Mouse (Mus musculus) cerebellum, adult 2 months (tissue): ENCODE results near the gene Dlat. TPM values are rescaled to one million over a fixed set of nuclear protein-coding genes. Genes with fewer than 3 reads are reported as not detected.

Experiments used
- DNase-seq, 2 experiments: peaks; one replicate each; pipeline ENCODE4 v3.0.0; 2021
- H3K27ac ChIP-seq: fragments of 200-500 bp; 2 replicates; pipeline ENCODE4 v1.5.1; 2012; ENCODE audit warnings: low read length, control low read depth, inconsistent platforms; ENCODE audit not compliant: insufficient read depth
- H3K27me3 ChIP-seq: fragments of 200-500 bp; 2 replicates; pipeline ENCODE4 v1.6.1; 2012; ENCODE audit warnings: inconsistent platforms, mild to moderate bottlenecking, low read length, moderate library complexity; ENCODE audit not compliant: control insufficient read depth, insufficient read depth
- H3K4me1 ChIP-seq: fragments of 200-500 bp; 2 replicates; pipeline ENCODE4 v1.6.1; 2011; ENCODE audit warnings: low read length; ENCODE audit not compliant: control insufficient read depth, insufficient read depth
- H3K4me3 ChIP-seq: fragments of 200-500 bp; replicated peaks from 2 replicates; pipeline ENCODE3; 2011; ENCODE audit warnings: mild to moderate bottlenecking, low read depth, low read length, control low read depth; ENCODE audit not compliant: insufficient read depth
- CTCF ChIP-seq: fragments of 200-500 bp; IDR thresholded peaks from 2 replicates; pipeline ENCODE4 v1.5.1; 2011; ENCODE audit warnings: low read depth, mild to moderate bottlenecking, control low read depth, low read length, moderate library complexity, borderline replicate concordance; ENCODE audit not compliant: insufficient read depth
- POLR2A ChIP-seq: fragments of 200-500 bp; IDR thresholded peaks from 2 replicates; pipeline ENCODE4 v1.6.1; 2011; ENCODE audit warnings: low read length, control low read depth, borderline replicate concordance; ENCODE audit not compliant: insufficient read depth
- WGBS: fragments of 180-500 bp; shearing (Covaris S2); methylation state at CpG from one replicate; pipeline ENCODE4 v1.1.7; 2018; 5-methylcytosine and 5-hydroxymethylcytosine counted together
- polyA plus RNA-seq: library from polyadenylated mRNA; depleted of rRNA; stranded (reverse); fragments of >200 nt; gene quantifications from 2 replicates; pipeline ENCODE4 v1.2.3, GENCODE M21; 2012

The Dlat gene
- polyA plus RNA-seq, 1 experiment, result 82.3 TPM

GRCm38 (mm10) chr9:50670690-50671089 lies 11.1 kb upstream of the Dlat start:
- no peak overlapping the region for H3K4me3 ChIP-seq
- WGBS, result 28% methylated on average over 5 of the region's 5 CpGs
- TF ChIP-seq POLR2A (no peak), CTCF (peak; percentile 57; the same call in 1 of the 2 replicates)
- peak; percentile 36 to 39 for DNase-seq
- H3K27me3 ChIP-seq, result no peaks in the 10 kb centered on the region
- no peak overlapping the region for H3K27ac ChIP-seq
- no peaks in the 10 kb centered on the region for H3K4me1 ChIP-seq

- no peak for TF ChIP-seq POLR2A
- TF ChIP-seq CTCF, result no peak
- Histone ChIP-seq H3K4me1 (no peaks in the 10 kb centered on the region), H3K27me3 (no peaks in the 10 kb centered on the region), H3K4me3 (no peak overlapping the region), H3K27ac (no peak overlapping the region)
- no peak for DNase-seq
- 82% methylated on average over 8 of the region's 8 CpGs for WGBS
Measured at GRCm38 (mm10) chr9:50667579-50668498, 8.3 kb upstream of the Dlat start.

GRCm38 (mm10) chr9:50666442-50666841 lies 6.9 kb upstream of the Dlat start:
- no peak for DNase-seq
- H3K27me3 ChIP-seq, result no peaks in the 10 kb centered on the region
- H3K4me3 ChIP-seq, result no peak overlapping the region
- no peaks in the 10 kb centered on the region for H3K4me1 ChIP-seq
- no peak overlapping the region for H3K27ac ChIP-seq
- no peak for TF ChIP-seq CTCF
- no peak for TF ChIP-seq POLR2A
- 88% methylated on average over 6 of the region's 6 CpGs for WGBS

GRCm38 (mm10) chr9:50664826-50665225 lies 5.2 kb upstream of the Dlat start:
- H3K27me3 ChIP-seq, result no peaks in the 10 kb centered on the region
- 75% methylated on average over 5 of the region's 5 CpGs for WGBS
- TF ChIP-seq CTCF (no peak), POLR2A (no peak)
- H3K27ac ChIP-seq, result no peak overlapping the region
- peaks cover 3% of the 10 kb centered on the region; the same call in 1 of the 2 replicates for H3K4me1 ChIP-seq
- H3K4me3 ChIP-seq, result no peak overlapping the region
- DNase-seq, result no peak

- WGBS, result 5% methylated on average over 12 of the region's 12 CpGs
- peaks cover 3% of the 10 kb centered on the region; the same call in 1 of the 2 replicates for H3K4me1 ChIP-seq
- no peaks in the 10 kb centered on the region for H3K27me3 ChIP-seq
- DNase-seq, result peak; percentile 35 to 38
- TF ChIP-seq POLR2A, result no peak
- H3K27ac ChIP-seq, result peak overlapping the region; percentile 66
- H3K4me3 ChIP-seq, result peak overlapping the region; percentile 82
Measured at GRCm38 (mm10) chr9:50660431-50660830, 851 bp upstream of the Dlat start.

- WGBS, result under 1% methylated on average over 28 of the region's 28 CpGs
- peak overlapping the region; percentile 82 for H3K4me3 ChIP-seq
- H3K4me1 ChIP-seq, result peaks cover 3% of the 10 kb centered on the region; the same call in 1 of the 2 replicates
- no peaks in the 10 kb centered on the region for H3K27me3 ChIP-seq
- no peak for DNase-seq
- peak overlapping the region; percentile 60 for H3K27ac ChIP-seq
- no peak for TF ChIP-seq POLR2A
- TF ChIP-seq CTCF, result no peak
Measured at GRCm38 (mm10) chr9:50658941-50659388, 615 bp downstream of the Dlat start.

- no peak for DNase-seq
- peak overlapping the region; percentile 82 for H3K4me3 ChIP-seq
- WGBS, result 18% methylated on average over 5 of the region's 5 CpGs
- H3K4me1 ChIP-seq, result peaks cover 3% of the 10 kb centered on the region; the same call in 1 of the 2 replicates
- TF ChIP-seq CTCF, result no peak
- TF ChIP-seq POLR2A, result no peak
- no peaks in the 10 kb centered on the region for H3K27me3 ChIP-seq
- no peak overlapping the region for H3K27ac ChIP-seq
Measured at GRCm38 (mm10) chr9:50658391-50658790, 1.2 kb downstream of the Dlat start.

- no peak for DNase-seq
- Histone ChIP-seq H3K4me1 (no peaks in the 10 kb centered on the region), H3K27me3 (no peaks in the 10 kb centered on the region), H3K4me3 (no peak overlapping the region), H3K27ac (no peak overlapping the region)
- WGBS, result 96% methylated on average over 10 of the region's 10 CpGs
- TF ChIP-seq POLR2A, result no peak
- TF ChIP-seq CTCF, result no peak
Measured at GRCm38 (mm10) chr9:50650503-50650902, 9.1 kb downstream of the Dlat start.
